Mouse (Mus musculus): Measurements from ENCODE around the gene Mapk6.
"Not testable (repeated sequence)": the region's sequence is repeated elsewhere in the genome, so short reads cannot be mapped to it uniquely, and the experiment has no call there.

GRCm38 (mm10) chr9:75446574-75446973, 36.8 kb upstream of the Mapk6 start:
- not testable (repeated sequence) for TF ChIP-seq CTCF, EP300 (IDR thresholded peaks at IDR 0.05; ENCODE audit: low read depth)
